Mouse (Mus musculus): Measurements from ENCODE around the gene BC049762.

Gene BC049762

GRCm38 (mm10) chr11:51262342-51263285 lies at the start of gene BC049762:
Gene BC049762 (minus strand): TSS chr11:51263046.
- peak; percentile 99 for DNase-seq

GRCm38 (mm10) chr11:51311846-51312245 lies 49.0 kb upstream of the BC049762 start:
- no peak for DNase-seq

- no peak for DNase-seq
These were observed 45.5 kb upstream of the BC049762 start for GRCm38 (mm10) chr11:51308306-51308705.

DNA sequence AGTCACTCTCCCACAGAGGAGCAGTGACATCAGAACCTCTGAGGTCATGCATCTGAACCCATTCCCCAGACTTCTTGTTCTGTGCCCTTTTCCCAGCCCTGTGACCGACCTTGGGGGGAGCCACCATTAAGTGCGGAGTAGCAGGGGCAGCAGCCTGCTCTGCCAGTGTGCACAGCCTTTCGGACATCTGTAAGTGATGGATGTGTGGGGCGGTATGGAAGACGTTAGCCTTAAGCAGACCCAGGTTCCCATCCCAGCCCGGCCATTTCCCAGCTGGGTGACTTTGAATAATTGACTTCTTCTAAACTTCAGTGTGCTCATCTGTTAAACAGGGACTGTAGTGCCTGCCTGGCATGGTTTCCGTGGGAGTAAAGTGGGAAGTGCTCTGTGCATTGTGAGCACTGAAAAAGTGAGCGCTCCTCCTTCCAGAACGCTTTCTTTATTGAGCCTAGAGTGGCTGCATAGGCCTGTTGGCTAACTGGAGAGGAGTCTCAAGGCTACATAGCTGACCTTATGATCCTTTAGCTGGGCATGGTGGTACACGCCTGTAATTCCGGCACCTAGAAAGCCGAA lies 41.2 kb upstream of the BC049762 start:
- DNase-seq, result no peak

- no peak for DNase-seq
These were observed 39.5 kb upstream of the BC049762 start for GRCm38 (mm10) chr11:51302396-51302795.

DNA sequence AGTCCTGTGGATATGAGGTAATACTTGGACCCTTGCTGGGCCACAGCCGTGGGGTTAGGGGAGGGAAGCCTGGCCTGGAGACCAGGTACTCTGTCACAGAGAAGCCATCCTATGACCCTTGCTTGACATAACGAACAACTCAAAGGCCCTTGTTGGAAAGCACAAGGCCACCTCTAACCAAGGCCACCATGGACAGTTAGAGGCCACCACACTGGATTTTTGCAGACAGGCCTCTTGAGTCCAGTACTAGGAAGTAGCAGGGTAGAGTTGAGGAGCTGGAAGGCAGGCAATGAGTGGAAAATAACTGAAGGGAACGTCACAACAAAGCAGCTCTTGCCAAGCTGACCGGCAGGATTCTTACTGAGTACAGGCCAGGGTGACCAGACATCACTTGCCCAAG lies 35.8 kb upstream of the BC049762 start:
- no peak for DNase-seq

GRCm38 (mm10) chr11:51295742-51296141 lies 32.9 kb upstream of the BC049762 start:
- DNase-seq, result no peak

GRCm38 (mm10) chr11:51293956-51294530 lies 31.2 kb upstream of the BC049762 start:
- no peak for DNase-seq

DNA sequence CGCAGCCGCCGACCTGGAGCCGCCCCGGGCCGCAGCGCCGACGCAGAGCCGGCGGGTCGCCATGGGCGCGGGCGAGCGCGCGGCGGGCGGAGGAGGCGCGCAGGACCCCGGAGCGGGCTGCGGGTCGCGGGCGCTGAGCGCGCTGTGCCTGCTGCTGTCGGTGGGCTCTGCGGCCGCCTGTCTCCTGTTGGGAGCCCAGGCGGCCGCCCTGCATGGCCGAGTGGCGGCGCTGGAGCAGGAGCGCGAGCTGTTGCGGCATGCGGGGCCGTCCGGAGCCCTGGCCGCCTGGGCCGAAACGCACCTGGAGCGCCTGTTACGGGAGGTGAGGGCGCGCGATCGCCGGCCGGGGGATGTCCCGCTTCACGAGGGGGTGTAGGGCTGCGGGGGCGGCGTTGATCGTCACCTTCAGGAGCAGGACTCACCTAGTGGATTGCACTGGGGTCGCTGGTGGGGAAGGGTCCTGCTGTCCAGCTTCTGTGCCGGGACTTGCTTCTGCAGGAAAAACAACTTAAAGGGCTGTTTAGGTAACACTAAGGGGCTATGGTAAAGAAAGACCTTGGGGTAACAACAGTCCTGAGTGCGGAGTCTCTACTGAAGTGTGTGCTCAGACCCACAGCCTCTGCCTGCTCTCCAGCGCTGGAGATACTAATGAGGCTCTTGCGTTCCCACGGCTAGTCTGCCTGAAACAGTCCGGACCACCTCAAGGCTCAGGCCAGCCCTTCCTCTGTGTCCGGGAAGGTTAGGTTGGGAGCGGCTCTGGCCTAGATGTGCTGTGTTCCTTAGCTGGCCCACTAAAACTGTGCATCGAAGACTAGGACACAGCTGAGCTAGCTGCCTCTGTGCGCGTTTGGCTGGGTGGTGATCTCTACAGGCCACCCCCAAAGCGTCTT lies 27.5 kb upstream of the BC049762 start:
- no peak for DNase-seq

DNA sequence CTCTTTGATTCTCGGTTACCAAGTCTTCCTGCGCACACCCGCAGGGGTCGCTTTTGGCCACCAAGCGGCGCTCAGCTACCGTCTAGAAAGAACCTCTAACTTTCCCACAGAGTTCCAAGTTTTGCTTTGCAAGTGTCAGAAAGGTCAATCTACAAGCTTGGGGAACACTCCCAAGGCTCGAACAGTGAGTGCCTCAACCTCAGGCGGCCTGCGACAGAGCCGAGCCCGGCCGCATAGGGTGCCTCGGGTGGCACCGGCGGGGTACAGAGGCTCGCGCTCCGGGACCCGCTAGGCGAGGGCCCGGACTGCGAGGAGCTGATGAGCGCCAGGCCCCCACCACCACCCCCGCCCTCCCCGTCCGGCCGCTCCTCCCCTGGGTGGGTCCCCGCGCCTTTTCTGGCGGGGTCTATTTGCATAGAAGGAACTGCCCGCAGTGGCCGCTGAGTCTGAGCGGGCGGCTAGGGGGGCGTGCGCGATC lies 26.8 kb upstream of the BC049762 start, which contains the start of gene Col23a1:
Col23a1 (plus strand) TSS at position 357 of the 478 bp plus-strand sequence.
- peak; percentile 32 for DNase-seq

DNA sequence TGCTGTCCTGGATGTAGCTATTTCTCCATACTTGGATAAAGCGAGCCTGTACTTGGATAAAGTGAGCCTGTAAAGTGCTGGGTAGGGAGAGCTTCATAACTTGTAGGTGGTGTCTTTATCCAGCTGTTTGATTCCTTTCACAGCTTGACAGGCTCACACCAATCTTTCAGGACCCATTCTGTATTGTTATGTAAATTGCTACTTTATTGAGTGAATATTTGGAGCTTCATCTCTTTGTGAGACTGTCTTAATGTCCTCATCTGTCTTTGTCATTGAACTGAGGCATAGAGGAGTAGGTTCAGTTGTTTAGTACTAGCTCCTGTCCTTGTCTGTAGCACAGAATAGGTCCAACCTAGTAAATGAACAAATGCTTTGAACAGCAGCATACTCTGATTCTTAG lies 11.6 kb upstream of the BC049762 start:
- no peak for DNase-seq

GRCm38 (mm10) chr11:51265326-51265725 lies 2.5 kb upstream of the BC049762 start:
- DNase-seq, result peak; percentile 46

GRCm38 (mm10) chr11:51264352-51264751 lies 1.5 kb upstream of the BC049762 start:
- DNase-seq, result peak; percentile 20

- DNase-seq, result peak; percentile 75
These were observed 513 bp upstream of the BC049762 start for GRCm38 (mm10) chr11:51263286-51263831.

- DNase-seq, result no peak
These were observed 1.1 kb downstream of the BC049762 start, which contains the start of gene Clk4 for GRCm38 (mm10) chr11:51261680-51262219. Gene Clk4 (plus strand): TSS chr11:51261730.

- DNase-seq, result no peak
These were observed 5.8 kb downstream of the BC049762 start for GRCm38 (mm10) chr11:51257006-51257405.

DNA sequence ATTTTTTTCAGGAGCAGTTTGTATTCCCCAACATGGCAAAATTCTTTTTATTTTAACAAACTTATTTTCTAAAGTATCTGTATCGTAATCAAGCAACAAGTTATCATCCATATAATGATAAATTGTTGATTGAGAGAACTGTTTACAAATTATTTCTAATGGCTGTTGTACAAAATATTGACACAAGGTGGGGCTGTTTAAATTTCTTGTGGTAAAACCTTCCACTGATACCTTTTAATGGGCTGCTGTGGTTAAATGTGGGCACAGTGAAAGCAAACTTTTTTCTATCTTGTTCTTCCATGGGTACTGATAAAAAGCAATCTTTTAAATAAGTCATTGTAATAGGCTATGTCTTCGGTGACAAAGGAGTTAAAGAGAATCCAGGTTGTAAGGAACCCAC lies 19.9 kb downstream of the BC049762 start:
- DNase-seq, result no peak

DNA sequence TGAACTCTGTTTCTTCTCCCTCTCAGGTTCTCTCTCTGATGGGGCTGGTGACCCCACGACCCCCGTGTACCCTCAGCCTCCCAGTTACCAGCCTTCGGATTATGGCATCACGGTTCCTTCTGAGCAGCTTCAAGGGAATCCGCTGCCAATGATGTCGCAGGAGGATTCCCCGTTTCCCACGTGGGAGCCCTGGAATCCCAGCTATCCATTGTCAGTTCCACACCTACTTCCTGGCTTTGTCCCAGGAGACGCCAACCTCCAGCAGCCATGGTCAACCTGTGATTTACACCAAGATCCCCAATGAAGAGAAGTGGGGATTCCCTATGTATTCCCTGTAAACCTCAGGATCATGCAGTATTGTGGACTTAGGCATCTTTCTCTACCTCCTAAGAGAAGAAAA lies 28.2 kb downstream of the BC049762 start:
- no peak for DNase-seq

- no peak for DNase-seq
These were observed 35.7 kb downstream of the BC049762 start for GRCm38 (mm10) chr11:51227104-51227503.

GRCm38 (mm10) chr11:51220308-51220707 lies 42.5 kb downstream of the BC049762 start, which contains the start of gene Gm12569:
Gene Gm12569 (plus strand): TSS chr11:51220473.
- no peak for DNase-seq

DNA sequence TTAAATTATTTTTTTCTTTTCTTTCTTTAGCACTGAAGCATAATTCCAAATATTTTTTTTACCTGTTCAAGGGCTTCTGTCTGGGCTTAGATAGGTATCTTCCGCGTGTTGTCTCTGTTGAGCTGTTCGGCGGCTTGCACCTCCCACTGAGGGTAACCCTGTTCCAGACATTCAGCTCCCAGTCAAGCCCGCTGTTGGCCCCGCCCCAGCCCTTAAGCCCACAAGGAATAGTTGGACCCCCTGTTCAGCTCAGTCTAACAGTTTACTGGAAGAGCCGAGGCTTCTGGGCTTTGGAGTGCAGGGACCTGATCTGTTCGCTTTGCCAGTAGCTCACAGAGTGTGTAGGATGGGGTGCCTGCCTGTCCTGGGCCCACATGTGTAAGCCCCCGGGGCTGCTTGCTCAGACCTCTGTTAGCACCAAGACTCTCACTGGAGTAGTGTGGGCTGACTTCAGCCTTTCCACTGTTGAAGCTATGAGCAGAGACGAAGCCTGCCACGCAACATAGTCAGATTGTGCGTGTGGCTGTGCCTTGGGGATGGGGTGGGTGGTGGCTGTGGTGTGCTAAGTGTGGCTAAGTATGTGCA lies 43.4 kb downstream of the BC049762 start:
- no peak for DNase-seq

All from cerebellum, adult 9-10 months (tissue).